Mouse (Mus musculus): Measurements from ENCODE around the gene Zbtb40. TPM values are rescaled to one million over a fixed set of nuclear protein-coding genes. Genes with fewer than 3 reads are reported as not detected.
A peak's percentile ranks its signal among the peaks of the same experiment; 100 is the strongest.

Gene Zbtb40
- polyA plus RNA-seq, 1 experiment = 9.5 TPM

- TF ChIP-seq POLR2A (IDR thresholded peaks at IDR 0.05; ENCODE audit: low read depth, low read length) (no peak), CTCF (conservative IDR thresholded peaks at IDR 0.05; ENCODE audit: insufficient read depth, insufficient read length, low read depth, low read length) (no peak)
- whole genome bisulfite sequencing = 28% methylated on average over 16 of the region's 16 CpGs
- H3K27ac ChIP-seq (ENCODE audit: insufficient read depth, low read depth, low read length) = no peak overlapping the region
- peak; percentile 12 for DNase-seq
- H3K4me1 ChIP-seq (ENCODE audit: control insufficient read depth, insufficient read depth, low read length) = no peaks in the 10 kb centered on the region
- no peaks in the 10 kb centered on the region for H3K27me3 ChIP-seq (replicated peaks; ENCODE audit: control insufficient read depth, insufficient read depth, low read length)
- no peaks in the 10 kb centered on the region for H3K36me3 ChIP-seq (ENCODE audit: control insufficient read depth, insufficient read depth, low read length)
- H3K4me3 ChIP-seq (ENCODE audit: insufficient read depth, low read depth, low read length) = no peak overlapping the region
These were observed 81.9 kb downstream of the Zbtb40 start for GRCm38 (mm10) chr4:136966493-136967390.

GRCm38 (mm10) chr4:136964990-136965421, 83.6 kb downstream of the Zbtb40 start:
- Histone ChIP-seq H3K27me3 (replicated peaks; ENCODE audit: control insufficient read depth, insufficient read depth, low read length) (no peaks in the 10 kb centered on the region), H3K4me1 (ENCODE audit: control insufficient read depth, insufficient read depth, low read length) (no peaks in the 10 kb centered on the region), H3K27ac (ENCODE audit: insufficient read depth, low read depth, low read length) (no peak overlapping the region), H3K4me3 (ENCODE audit: insufficient read depth, low read depth, low read length) (no peak overlapping the region), H3K36me3 (ENCODE audit: control insufficient read depth, insufficient read depth, low read length) (no peaks in the 10 kb centered on the region)
- TF ChIP-seq CTCF (conservative IDR thresholded peaks at IDR 0.05; ENCODE audit: insufficient read depth, insufficient read length, low read depth, low read length) (no peak), POLR2A (IDR thresholded peaks at IDR 0.05; ENCODE audit: low read depth, low read length) (no peak)
- WGBS = 42% methylated on average over 15 of the region's 15 CpGs
- DNase-seq = no peak

GRCm38 (mm10) chr4:136962447-136962846, 86.2 kb downstream of the Zbtb40 start:
- H3K4me1 ChIP-seq (ENCODE audit: control insufficient read depth, insufficient read depth, low read length) = no peaks in the 10 kb centered on the region
- no peak overlapping the region for H3K27ac ChIP-seq (ENCODE audit: insufficient read depth, low read depth, low read length)
- H3K4me3 ChIP-seq (ENCODE audit: insufficient read depth, low read depth, low read length) = no peak overlapping the region
- 78% methylated on average over 4 of the region's 4 CpGs for WGBS
- no peak for TF ChIP-seq POLR2A (IDR thresholded peaks at IDR 0.05; ENCODE audit: low read depth, low read length)
- no peak for TF ChIP-seq CTCF (conservative IDR thresholded peaks at IDR 0.05; ENCODE audit: insufficient read depth, insufficient read length, low read depth, low read length)
- H3K36me3 ChIP-seq (ENCODE audit: control insufficient read depth, insufficient read depth, low read length) = no peaks in the 10 kb centered on the region
- H3K27me3 ChIP-seq (replicated peaks; ENCODE audit: control insufficient read depth, insufficient read depth, low read length) = no peaks in the 10 kb centered on the region
- no peak for DNase-seq

- no peaks in the 10 kb centered on the region for H3K36me3 ChIP-seq (ENCODE audit: control insufficient read depth, insufficient read depth, low read length)
- 30% methylated on average over 4 of the region's 4 CpGs for WGBS
- TF ChIP-seq CTCF (conservative IDR thresholded peaks at IDR 0.05; ENCODE audit: insufficient read depth, insufficient read length, low read depth, low read length) (no peak), POLR2A (IDR thresholded peaks at IDR 0.05; ENCODE audit: low read depth, low read length) (no peak)
- no peaks in the 10 kb centered on the region for H3K4me1 ChIP-seq (ENCODE audit: control insufficient read depth, insufficient read depth, low read length)
- H3K4me3 ChIP-seq (ENCODE audit: insufficient read depth, low read depth, low read length) = no peak overlapping the region
- no peaks in the 10 kb centered on the region for H3K27me3 ChIP-seq (replicated peaks; ENCODE audit: control insufficient read depth, insufficient read depth, low read length)
- DNase-seq = peak; percentile 21
- H3K27ac ChIP-seq (ENCODE audit: insufficient read depth, low read depth, low read length) = no peak overlapping the region
These were observed 86.8 kb downstream of the Zbtb40 start for GRCm38 (mm10) chr4:136961642-136962285.

GRCm38 (mm10) chr4:136960581-136960980, 88.0 kb downstream of the Zbtb40 start:
- TF ChIP-seq POLR2A (IDR thresholded peaks at IDR 0.05; ENCODE audit: low read depth, low read length) (no peak), CTCF (conservative IDR thresholded peaks at IDR 0.05; ENCODE audit: insufficient read depth, insufficient read length, low read depth, low read length) (no peak)
- Histone ChIP-seq H3K27me3 (replicated peaks; ENCODE audit: control insufficient read depth, insufficient read depth, low read length) (no peaks in the 10 kb centered on the region), H3K36me3 (ENCODE audit: control insufficient read depth, insufficient read depth, low read length) (no peaks in the 10 kb centered on the region), H3K4me1 (ENCODE audit: control insufficient read depth, insufficient read depth, low read length) (no peaks in the 10 kb centered on the region), H3K4me3 (ENCODE audit: insufficient read depth, low read depth, low read length) (no peak overlapping the region), H3K27ac (ENCODE audit: insufficient read depth, low read depth, low read length) (no peak overlapping the region)
- no peak for DNase-seq
- WGBS = 36% methylated on average over 9 of the region's 9 CpGs

GRCm38 (mm10) chr4:136960068-136960467, 88.5 kb downstream of the Zbtb40 start:
- Histone ChIP-seq H3K27me3 (replicated peaks; ENCODE audit: control insufficient read depth, insufficient read depth, low read length) (no peaks in the 10 kb centered on the region), H3K4me1 (ENCODE audit: control insufficient read depth, insufficient read depth, low read length) (no peaks in the 10 kb centered on the region), H3K4me3 (ENCODE audit: insufficient read depth, low read depth, low read length) (no peak overlapping the region), H3K36me3 (ENCODE audit: control insufficient read depth, insufficient read depth, low read length) (no peaks in the 10 kb centered on the region), H3K27ac (ENCODE audit: insufficient read depth, low read depth, low read length) (no peak overlapping the region)
- WGBS = 32% methylated on average over 3 of the region's 3 CpGs
- TF ChIP-seq CTCF (conservative IDR thresholded peaks at IDR 0.05; ENCODE audit: insufficient read depth, insufficient read length, low read depth, low read length) (no peak), POLR2A (IDR thresholded peaks at IDR 0.05; ENCODE audit: low read depth, low read length) (no peak)
- DNase-seq = no peak

All from kidney, adult 2 months (tissue).